Comparison of ENCODE assay signal across 10 mouse cellular contexts in the genomic region with DNA sequence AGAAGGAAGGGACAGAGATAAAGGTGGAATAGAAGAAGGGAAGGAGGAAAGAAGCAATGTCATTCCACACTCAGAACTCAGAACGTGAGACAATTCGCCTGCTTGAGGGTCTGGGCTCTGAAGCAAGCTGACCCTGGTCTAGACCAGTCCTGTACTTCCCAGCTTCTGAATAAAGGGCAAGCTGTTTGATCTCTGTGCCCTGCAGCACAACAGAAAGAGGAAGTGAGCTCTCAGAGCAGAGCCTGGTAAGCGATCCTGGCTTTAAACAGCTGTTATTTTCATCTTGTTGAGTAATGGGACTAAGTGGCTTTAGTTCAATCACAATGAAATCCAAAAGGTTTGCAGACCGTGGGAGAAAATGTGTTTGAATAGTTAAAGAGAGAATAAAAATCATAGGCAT.
DNase-seq lines count a peak whose midpoint lies in the region; ATAC-seq and TF ChIP-seq lines count a peak whose summit lies in the region.
"Had no signal": no experiment of that assay in that cellular context is flagged by ENCODE, and none has a peak within 500 bp of the region (broad histone marks: within the 10 kb centered on the region; RNA-seq: fewer than 3 reads in every experiment).

No protein-coding gene starts in this region.

- H3K9me3 ChIP-seq in MEL (replicated peaks; ENCODE audit: insufficient read depth, low read length) = no peaks in the 10 kb centered on the region
- H3K9me3 ChIP-seq: liver, embryonic 15.5 days had no signal

- peak; percentile 8 for DNase-seq in kidney, postnatal 14 days
- DNase-seq in kidney, adult 8-10 months = no peak
- peak; percentile 57 for DNase-seq in MEL (ENCODE audit: low read depth, low spot score)
- peak; percentile 35 for DNase-seq in embryo, embryonic 11 days
- no peak for DNase-seq in gastrocnemius, adult 8-10 months (ENCODE audit: low spot score in 2 of 2)
- no peak for DNase-seq in cerebellum, postnatal 36 days
- DNase-seq: cerebellum, adult 18-20 months; kidney, adult 11 months had no signal

- no peak for TF ChIP-seq RAD21 in MEL (IDR thresholded peaks at IDR 0.05; ENCODE audit: low read depth, low read length)

- H3K4me3 ChIP-seq in MEL (ENCODE audit: control insufficient read depth in 1 of 2, insufficient read depth in 1 of 2, low read depth in 2 of 2, low read length in 2 of 2) = no peak overlapping the region
- H3K4me3 ChIP-seq: liver, embryonic 15.5 days had no signal

- H3K4me1 ChIP-seq in MEL (ENCODE audit: control insufficient read depth in 1 of 2, insufficient read depth in 2 of 2, low read length in 2 of 2) = no peaks in the 10 kb centered on the region

- no peaks in the 10 kb centered on the region for H3K79me2 ChIP-seq in MEL (ENCODE audit: control insufficient read depth, insufficient read depth, low read length, poor library complexity)

- no peak overlapping the region for H3K27ac ChIP-seq in MEL (ENCODE audit: control insufficient read depth, low read depth, low read length)
- H3K27ac ChIP-seq: liver, embryonic 15.5 days had no signal

- TF ChIP-seq CTCF in MEL (IDR thresholded peaks at IDR 0.05 in 2 of 3, conservative IDR thresholded peaks at IDR 0.05 in 1 of 3; ENCODE audit: control insufficient read depth in 1 of 3, insufficient read depth in 1 of 3, low read depth in 2 of 3, low read length in 3 of 3, poor library complexity in 1 of 3, severe bottlenecking in 1 of 3) = no peak

- H3K27me3 ChIP-seq in MEL (ENCODE audit: control insufficient read depth in 1 of 2, insufficient read depth in 2 of 2, low read length in 2 of 2) = no peaks in the 10 kb centered on the region
- H3K27me3 ChIP-seq: liver, embryonic 15.5 days had no signal

- TF ChIP-seq POLR2A in MEL (IDR thresholded peaks at IDR 0.05; ENCODE audit: control insufficient read depth in 1 of 2, insufficient read depth in 1 of 2, low read depth in 1 of 2, low read length in 2 of 2, poor library complexity in 1 of 2) = no peak

- 0 out of 2 replicates have a peak, but pooled peaks have one; percentile 32 for ATAC-seq in megakaryocyte-erythroid progenitor cell, adult 5-6 weeks (replicated peaks; ENCODE audit: low FRiP score, low TSS enrichment, poor library complexity, severe bottlenecking)

- TF ChIP-seq EP300 in MEL (IDR thresholded peaks at IDR 0.05; ENCODE audit: low read depth in 1 of 2, low read length in 2 of 2) = no peak

- no peak overlapping the region for H3K9ac ChIP-seq in MEL (ENCODE audit: control insufficient read depth, low read depth, low read length, poor library complexity, severe bottlenecking)
- H3K9ac ChIP-seq: liver, embryonic 15.5 days had no signal

- H3K36me3 ChIP-seq in MEL (ENCODE audit: control insufficient read depth in 1 of 2, insufficient read depth in 2 of 2, low read length in 2 of 2) = peaks cover 0 to 1% of the 10 kb centered on the region in 2 experiments; a peak in 2 of 4 replicates

TF ChIP-seq in MEL, 35 proteins besides CTCF, POLR2A, EP300 and RAD21:
- TF ChIP-seq MYB (IDR thresholded peaks at IDR 0.05; ENCODE audit: low read depth, low read length) = no peak
- TF ChIP-seq ZNF384 (IDR thresholded peaks at IDR 0.05; ENCODE audit: low read depth, low read length) = no peak
- no peak for TF ChIP-seq ZMIZ1 (IDR thresholded peaks at IDR 0.05; ENCODE audit: low read depth, low read length)
- TF ChIP-seq TCF12 (IDR thresholded peaks at IDR 0.05; ENCODE audit: low read depth, low read length) = no peak
- no peak for TF ChIP-seq SMC3 (IDR thresholded peaks at IDR 0.05; ENCODE audit: low read depth, low read length)
- TF ChIP-seq CHD1 (IDR thresholded peaks at IDR 0.05; ENCODE audit: low read depth, low read length) = no peak
- no peak for TF ChIP-seq ELF1 (IDR thresholded peaks at IDR 0.05; ENCODE audit: low read depth, low read length)
- no peak for TF ChIP-seq HCFC1 (IDR thresholded peaks at IDR 0.05; ENCODE audit: low read depth, low read length)
- no peak for TF ChIP-seq POLR2AphosphoS5 (IDR thresholded peaks at IDR 0.05; ENCODE audit: borderline replicate concordance, low read depth, low read length)
- TF ChIP-seq MAFK (IDR thresholded peaks at IDR 0.05; ENCODE audit: borderline replicate concordance, low read depth, low read length) = no peak
- TF ChIP-seq ZC3H11A (IDR thresholded peaks at IDR 0.05; ENCODE audit: low read depth, low read length) = no peak
- TF ChIP-seq NRF1 (IDR thresholded peaks at IDR 0.05; ENCODE audit: insufficient read depth, low read depth, low read length, poor library complexity, severe bottlenecking) = no peak
- no peak for TF ChIP-seq MAZ (IDR thresholded peaks at IDR 0.05; ENCODE audit: low read depth, low read length)
- no peak for TF ChIP-seq GABPA (IDR thresholded peaks at IDR 0.05; ENCODE audit: low read depth, low read length)
- TF ChIP-seq USF1 (IDR thresholded peaks at IDR 0.05; ENCODE audit: low read depth, low read length) = no peak
- TF ChIP-seq MAX (IDR thresholded peaks at IDR 0.05; ENCODE audit: low read length) = no peak
- TF ChIP-seq MYC (IDR thresholded peaks at IDR 0.05; ENCODE audit: low read depth, low read length) = no peak
- no peak for TF ChIP-seq MEF2A (IDR thresholded peaks at IDR 0.05; ENCODE audit: extremely low read depth, insufficient replicate concordance, low read depth, low read length, poor library complexity, severe bottlenecking)
TF ChIP-seq in MEL: peak in this region for 0.

Comparison
In these comparisons a context has a peak if more than half of its experiments do, and no peak if none do; other contexts are left out.
1. DNase-seq: peak in kidney, postnatal 14 days (single experiment), MEL (single experiment) and embryo, embryonic 11 days (single experiment); none in kidney, adult 8-10 months (0 of 2), gastrocnemius, adult 8-10 months (0 of 2) and cerebellum, postnatal 36 days (0 of 2).